Mouse (Mus musculus) C2C12 (cell line): ENCODE data around the gene Dab2ip.

Experiments used
- CEBPB ChIP-seq: IDR thresholded peaks from one replicate; pipeline ENCODE4 v1.6.1; 2011; ENCODE audit warnings: low read depth, mild to moderate bottlenecking, control low read depth, moderate library complexity
- CTCF ChIP-seq: IDR thresholded peaks from one replicate; pipeline ENCODE4 v1.5.1; 2011; ENCODE audit not compliant: control insufficient read depth, insufficient read depth, insufficient read length
- FOSL1 ChIP-seq: IDR thresholded peaks from one replicate; pipeline ENCODE4 v1.8.0; 2011; ENCODE audit warnings: mild to moderate bottlenecking, low read length; ENCODE audit not compliant: poor library complexity, insufficient read depth, severe bottlenecking
- MAX ChIP-seq: IDR thresholded peaks from one replicate; pipeline ENCODE4 v1.6.1; 2011; ENCODE audit warnings: mild to moderate bottlenecking, control low read depth
- MYOD1 ChIP-seq: IDR thresholded peaks from one replicate; pipeline ENCODE4 v1.6.1; 2011; ENCODE audit warnings: low read depth; ENCODE audit not compliant: control insufficient read depth, insufficient read length
- MYOG ChIP-seq: IDR thresholded peaks from one replicate; pipeline ENCODE4 v1.6.1; 2011; ENCODE audit not compliant: control insufficient read depth, insufficient read length; ENCODE audit errors: extremely low read depth
- USF1 ChIP-seq: IDR thresholded peaks from one replicate; pipeline ENCODE4 v1.6.1; 2011; ENCODE audit warnings: low read depth, mild to moderate bottlenecking, control low read depth, moderate library complexity

DNA sequence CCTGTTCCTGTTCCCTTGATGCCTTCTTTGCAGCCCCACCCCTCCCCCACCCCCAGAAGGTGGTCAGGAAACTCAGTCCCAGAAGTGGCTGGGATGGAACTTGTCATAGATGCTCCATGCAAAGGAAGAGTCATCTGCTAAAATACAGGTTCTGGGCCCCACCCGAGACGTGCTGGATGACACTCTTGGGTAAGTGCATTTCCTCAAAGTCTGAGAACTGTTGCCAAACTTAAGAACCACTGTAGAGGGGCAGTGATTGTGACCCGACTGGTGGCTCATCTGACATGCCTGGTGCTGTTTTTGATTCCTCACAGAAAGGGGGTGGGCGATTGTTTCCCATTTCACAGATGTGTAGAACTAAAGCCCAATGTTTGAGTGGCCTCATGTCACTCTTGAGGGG, 111.7 kb downstream of the Dab2ip start:
- TF ChIP-seq CTCF = no peak
- TF ChIP-seq CEBPB = no peak
- TF ChIP-seq USF1 = no peak
- no peak for TF ChIP-seq FOSL1
- TF ChIP-seq MYOD1 = no peak
- TF ChIP-seq MYOG = no peak
- TF ChIP-seq MAX = no peak
